Mouse (Mus musculus) liver, postnatal 0 days (tissue): ENCODE measurements around the gene Nt5e.

Source experiments
- CTCF ChIP-seq: sonication (generic); IDR thresholded peaks from 2 replicates; pipeline ENCODE4 v1.5.1; 2016; ENCODE audit warnings: antibody characterized with exemption, low read depth
- EP300 ChIP-seq: IDR thresholded peaks from 2 replicates; pipeline ENCODE4 v1.6.1; 2016; ENCODE audit warnings: antibody characterized with exemption, low read depth, mild to moderate bottlenecking

- TF ChIP-seq CTCF (no peak), EP300 (no peak)
Observed at GRCm38 (mm10) chr9:88329166-88329748, 2.3 kb downstream of the Nt5e start.
